Mouse (Mus musculus) CH12.LX (cell line): ENCODE data around the gene Gzmg. TPM values are rescaled to one million over a fixed set of nuclear protein-coding genes. Genes with fewer than 3 reads are reported as not detected.
"Not testable (repeated sequence)": the region's sequence is repeated elsewhere in the genome, so short reads cannot be mapped to it uniquely, and the experiment has no call there.

Source experiments
- DNase-seq: peaks from one replicate; pipeline ENCODE4 v3.0.0-alpha.2; 2013; ENCODE audit errors: extremely low read depth
- H3K27ac ChIP-seq: 2 replicates; pipeline ENCODE4 v1.5.1; 2012; ENCODE audit warnings: low read depth, mild to moderate bottlenecking, control low read depth, moderate library complexity; ENCODE audit not compliant: insufficient read depth
- H3K27me3 ChIP-seq: replicated peaks from 2 replicates; pipeline ENCODE3; 2012; ENCODE audit warnings: inconsistent platforms
- H3K36me3 ChIP-seq, 2 experiments: replicated peaks in 1 of 2; 2 replicates each; pipeline versions ENCODE3 to v1.6.1; 2012; ENCODE audit warnings: inconsistent platforms in 1 of 2, low read length in 1 of 2, mild to moderate bottlenecking in 1 of 2, mixed read lengths in 1 of 2, moderate library complexity in 1 of 2; ENCODE audit not compliant: control insufficient read depth in 1 of 2, insufficient read depth in 1 of 2
- H3K4me1 ChIP-seq, 2 experiments: 2 replicates each; pipeline ENCODE4 v1.6.1; 2012; ENCODE audit warnings: inconsistent platforms in 1 of 2, moderate library complexity in 1 of 2; ENCODE audit not compliant: insufficient read depth in 2 of 2, control insufficient read depth in 1 of 2
- H3K4me2 ChIP-seq: 2 replicates; pipeline ENCODE4 v1.6.1; 2012; ENCODE audit warnings: low read depth, mild to moderate bottlenecking, control low read depth; ENCODE audit not compliant: poor library complexity, insufficient read depth, severe bottlenecking
- H3K4me3 ChIP-seq, 3 experiments: fragments of 150-350 bp in 1 of 3; sonication (generic) in 1 of 3; replicated peaks in 1 of 3; 2 replicates each; pipeline versions ENCODE3 to v1.5.1; 2011 to 2012; ENCODE audit warnings: low read depth in 2 of 3, low read length in 2 of 3, mild to moderate bottlenecking in 2 of 3, moderate library complexity in 2 of 3, control low read depth in 1 of 3, improper control_type of control experiment in 1 of 3, inconsistent platforms in 1 of 3, mixed read lengths in 1 of 3; ENCODE audit not compliant: poor library complexity in 1 of 3
- H3K79me2 ChIP-seq: replicated peaks from 2 replicates; pipeline ENCODE4 v1.6.1; 2012; ENCODE audit warnings: mild to moderate bottlenecking, moderate library complexity; ENCODE audit not compliant: control insufficient read depth, poor library complexity, insufficient read depth, severe bottlenecking; ENCODE audit errors: extremely low read depth
- H3K9ac ChIP-seq: 2 replicates; pipeline ENCODE4 v1.6.1; 2012; ENCODE audit warnings: low read depth, mild to moderate bottlenecking, control low read depth, moderate library complexity; ENCODE audit not compliant: insufficient read depth
- H3K9me3 ChIP-seq: replicated peaks from 2 replicates; pipeline ENCODE3; 2012; ENCODE audit warnings: low read length, inconsistent platforms, mixed read lengths
- CTCF ChIP-seq, 2 experiments: IDR thresholded peaks in 1 of 2; conservative IDR thresholded peaks in 1 of 2; 2 replicates each; pipeline ENCODE4 v1.5.1; 2011 to 2012; ENCODE audit warnings: low read depth in 2 of 2, low read length in 2 of 2, improper control_type of control experiment in 1 of 2, inconsistent platforms in 1 of 2, mild to moderate bottlenecking in 1 of 2, moderate library complexity in 1 of 2
- HCFC1 ChIP-seq: IDR thresholded peaks from 2 replicates; pipeline ENCODE4 v1.6.1; 2012; ENCODE audit warnings: low read depth, mild to moderate bottlenecking, inconsistent platforms, low read length, improper control_type of control experiment
- MAFK ChIP-seq: IDR thresholded peaks from 2 replicates; pipeline ENCODE4 v1.6.1; 2011; ENCODE audit warnings: low read length, improper control_type of control experiment; ENCODE audit not compliant: insufficient replicate concordance
- MEF2A ChIP-seq: IDR thresholded peaks from 2 replicates; pipeline ENCODE4 v1.6.1; 2014; ENCODE audit warnings: low read depth, mild to moderate bottlenecking, inconsistent platforms, low read length, improper control_type of control experiment, borderline replicate concordance
- MYC ChIP-seq: IDR thresholded peaks from 2 replicates; pipeline ENCODE4 v1.6.1; 2011; ENCODE audit warnings: low read depth, mild to moderate bottlenecking, improper control_type of control experiment, low read length
- PAX5 ChIP-seq: IDR thresholded peaks from 2 replicates; pipeline ENCODE4 v1.6.1; 2012; ENCODE audit warnings: low read length, inconsistent platforms, mixed read lengths
- POLR2A ChIP-seq: IDR thresholded peaks from 2 replicates; pipeline ENCODE4 v1.6.1; 2011; ENCODE audit warnings: low read depth, mild to moderate bottlenecking, improper control_type of control experiment, low read length
- POLR2AphosphoS2 ChIP-seq: IDR thresholded peaks from 2 replicates; pipeline ENCODE4 v1.6.1; 2011; ENCODE audit warnings: low read depth, low read length, improper control_type of control experiment
- RAD21 ChIP-seq: IDR thresholded peaks from 2 replicates; pipeline ENCODE4 v1.6.1; 2011; ENCODE audit warnings: low read depth, mild to moderate bottlenecking, low read length, improper control_type of control experiment, moderate library complexity
- SIN3A ChIP-seq: IDR thresholded peaks from 2 replicates; pipeline ENCODE4 v1.6.1; 2012; ENCODE audit warnings: low read length, improper control_type of control experiment, inconsistent platforms
- SMC3 ChIP-seq: IDR thresholded peaks from 2 replicates; pipeline ENCODE4 v1.6.1; 2011; ENCODE audit warnings: low read depth, low read length, improper control_type of control experiment
- TBP ChIP-seq: conservative IDR thresholded peaks from 2 replicates; pipeline ENCODE4 v1.6.1; 2011; ENCODE audit warnings: low read depth, low read length, improper control_type of control experiment
- dilution Hi-C: fragments of 300-500 bp; cut with MboI; formaldehyde crosslinking; loops from 2 replicates; pipeline ENCODE4 v1.14.3; 2020; ENCODE audit warnings: low sequenced_read_pairs; ENCODE audit not compliant: extremely low pct_unique_long_range_greater_than_20kb, extremely low pct_ligation_motif_present
- in situ Hi-C: fragments of 300-500 bp; cut with MboI; formaldehyde crosslinking; loops from 3 replicates; pipeline ENCODE4 v1.14.3; 2019; ENCODE audit warnings: low sequenced_read_pairs, low pct_ligation_motif_present, low pct_unique_long_range_greater_than_20kb, mixed read lengths
- polyA plus RNA-seq: library from polyadenylated mRNA; unstranded; fragments of >175 nt; gene quantifications from 2 replicates; pipeline ENCODE4 v1.2.1, GENCODE M21; 2012; ENCODE audit warnings: low read depth; ENCODE audit not compliant: insufficient read length
- total RNA-seq, 2 experiments: library from RNA; depleted of rRNA; stranded (reverse); fragments of 300-350 nt in 1 of 2; fragments of >200 nt in 1 of 2; gene quantifications; 2 replicates each; pipeline ENCODE4 v1.2.3; 2012 to 2014

Gene Gzmg
- total and polyA plus RNA-seq, 3 experiments, result not detected

- H3K9ac ChIP-seq, H3K79me2 ChIP-seq, H3K9me3 ChIP-seq, H3K27ac ChIP-seq, in situ Hi-C loops, H3K4me1 ChIP-seq, H3K4me3 ChIP-seq, dilution Hi-C loops, H3K36me3 ChIP-seq: not testable (repeated sequence)
- H3K4me2 ChIP-seq, result peak overlapping the region; percentile 46; the same call in 1 of the 2 replicates
- TF ChIP-seq RAD21 (peak; percentile 4), CTCF (conservative IDR thresholded peaks at IDR 0.05 in 1 of 2, IDR thresholded peaks at IDR 0.05 in 1 of 2; ENCODE audit: low read depth in 2 of 2, low read length in 2 of 2) (peak; percentile 40 to 68; a peak in 3 of 4 replicates), SMC3 (peak; percentile 49)
- DNase-seq, result peak; percentile 53
- H3K27me3 ChIP-seq, result peaks cover 24% of the 10 kb centered on the region
Measured at GRCm38 (mm10) chr14:56177651-56178050, 18.3 kb upstream of the Gzmg start.

GRCm38 (mm10) chr14:56174499-56174898, 15.1 kb upstream of the Gzmg start, which contains the start of gene Gzmn:
Gzmn (minus strand) TSS chr14:56174599.
- H3K36me3 ChIP-seq, result no peaks in the 10 kb centered on the region
- H3K79me2 ChIP-seq, result no peaks in the 10 kb centered on the region
- in situ Hi-C loops, result no loop called here
- no peak within 1 kb of the TSS for H3K9ac ChIP-seq
- peaks cover 17% of the 10 kb centered on the region for H3K27me3 ChIP-seq
- dilution Hi-C loops, result no loop called here
- no peak within 1 kb of the TSS for H3K4me2 ChIP-seq
- H3K27ac ChIP-seq, result no peak within 1 kb of the TSS
- DNase-seq, result no peak
- TF ChIP-seq MYC, result no peak
- no peak for TF ChIP-seq SIN3A
- no peak for TF ChIP-seq RAD21
- no peak for TF ChIP-seq POLR2A
- TF ChIP-seq HCFC1, result no peak
- no peak for TF ChIP-seq POLR2AphosphoS2
- TF ChIP-seq PAX5, result no peak
- TF ChIP-seq, all 38 proteins: peak for 0
- no peaks in the 10 kb centered on the region for H3K4me1 ChIP-seq
- H3K4me3 ChIP-seq, result no peak within 1 kb of the TSS
- H3K9me3 ChIP-seq, result no peaks in the 10 kb centered on the region

GRCm38 (mm10) chr14:56173396-56173795, 14.0 kb upstream of the Gzmg start:
- H3K4me1 ChIP-seq, result no peaks in the 10 kb centered on the region
- no peak overlapping the region for H3K4me3 ChIP-seq
- no peaks in the 10 kb centered on the region for H3K9me3 ChIP-seq
- in situ Hi-C loops (no loop called here), dilution Hi-C loops (no loop called here)
- H3K27me3 ChIP-seq, result peaks cover 14% of the 10 kb centered on the region
- H3K36me3 ChIP-seq, result no peaks in the 10 kb centered on the region
- H3K79me2 ChIP-seq, result no peaks in the 10 kb centered on the region
- no peak overlapping the region for H3K4me2 ChIP-seq
- TF ChIP-seq TBP (no peak), MEF2A (no peak), MAFK (no peak)
- no peak overlapping the region for H3K9ac ChIP-seq
- no peak for DNase-seq
- no peak overlapping the region for H3K27ac ChIP-seq
